Mouse (Mus musculus) kidney, postnatal 0 days (tissue): Measurements from ENCODE around the gene Cirbp. TPM values are rescaled to one million over a fixed set of nuclear protein-coding genes. Genes with fewer than 3 reads are reported as not detected.

Source experiments
- ATAC-seq: fragments of 200-750 bp; cut with Nextera tagmentation; replicated peaks from 2 replicates; pipeline ENCODE4 v1.8.0; 2017; ENCODE audit warnings: low read depth, moderate number of reproducible peaks, moderate TSS enrichment, moderate library complexity; ENCODE audit not compliant: low FRiP score
- DNase-seq: peaks from one replicate; pipeline ENCODE4 v3.0.0-alpha.2; 2016; ENCODE audit warnings: low spot score
- H3K27ac ChIP-seq: fragments of 300-500 bp; sonication (generic); 2 replicates; pipeline ENCODE4 v1.5.1; 2014; ENCODE audit warnings: mild to moderate bottlenecking
- H3K27me3 ChIP-seq: fragments of 300-500 bp; sonication (generic); 2 replicates; pipeline ENCODE4 v1.6.1; 2014; ENCODE audit warnings: low read length, mixed read lengths; ENCODE audit not compliant: insufficient read depth
- H3K36me3 ChIP-seq: fragments of 300-500 bp; sonication (generic); 2 replicates; pipeline ENCODE4 v1.6.1; 2014; ENCODE audit warnings: low read length, mixed read lengths; ENCODE audit not compliant: insufficient read depth
- H3K4me1 ChIP-seq: fragments of 300-500 bp; sonication (generic); replicated peaks from 2 replicates; pipeline ENCODE4 v1.6.1; 2014; ENCODE audit warnings: antibody characterized with exemption, low read length, mixed read lengths; ENCODE audit not compliant: insufficient read depth
- H3K4me2 ChIP-seq: fragments of 300-500 bp; sonication (generic); 2 replicates; pipeline ENCODE4 v1.6.1; 2014; ENCODE audit warnings: mild to moderate bottlenecking, low read length, moderate library complexity, mixed read lengths
- H3K4me3 ChIP-seq: fragments of 300-500 bp; sonication (generic); replicated peaks from 2 replicates; pipeline ENCODE4 v1.5.1; 2014; ENCODE audit warnings: low read depth, low read length
- H3K9ac ChIP-seq: fragments of 300-500 bp; sonication (generic); 2 replicates; pipeline ENCODE4 v1.6.1; 2014; ENCODE audit warnings: low read depth, low read length
- H3K9me3 ChIP-seq: fragments of 300-500 bp; sonication (generic); replicated peaks from 2 replicates; pipeline ENCODE4 v1.6.1; 2016; ENCODE audit warnings: low read length, inconsistent platforms, mixed read lengths
- CTCF ChIP-seq: IDR thresholded peaks from 2 replicates; pipeline ENCODE4 v1.5.1; 2016; ENCODE audit warnings: antibody characterized with exemption, low read depth, mild to moderate bottlenecking, moderate library complexity
- WGBS: fragments of 180-500 bp; shearing (Covaris S2); extraction: QIAGEN DNeasy Blood & Tissue Kit; methylation state at CpG from one replicate; pipeline ENCODE4 v1.1.7; 2014; 5-methylcytosine and 5-hydroxymethylcytosine counted together
- polyA plus RNA-seq: library from polyadenylated mRNA; unstranded; fragments of >200 nt; fragmentation: Nextera tagmentation; extraction: Ambion mirVana; gene quantifications from 2 replicates; pipeline ENCODE4 v1.2.1, GENCODE M21; 2015

Cirbp gene
- polyA plus RNA-seq, 1 experiment from 2014 or later, result 317 TPM

DNA sequence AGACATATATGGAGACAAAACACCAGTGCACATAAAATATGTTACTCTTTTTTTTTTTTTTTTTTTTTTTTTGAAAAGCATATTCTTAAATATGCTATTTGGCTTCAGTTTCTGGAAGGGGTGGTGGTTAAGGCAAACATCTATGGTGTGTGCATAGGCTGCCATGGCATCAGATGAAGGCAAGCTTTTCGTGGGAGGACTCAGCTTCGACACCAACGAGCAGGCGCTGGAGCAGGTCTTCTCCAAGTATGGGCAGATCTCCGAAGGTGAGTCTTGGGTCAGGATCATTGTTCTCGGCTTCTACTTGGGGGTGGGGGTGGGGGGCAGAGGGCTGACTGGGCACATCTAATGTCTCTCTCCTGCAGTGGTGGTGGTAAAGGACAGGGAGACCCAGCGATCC lies 3.9 kb downstream of the Cirbp start:
- H3K4me2 ChIP-seq, result peak overlapping the region; percentile 70; the same call in 1 of the 2 replicates
- no peak overlapping the region for H3K9ac ChIP-seq
- H3K4me1 ChIP-seq, result peaks cover 27% of the 10 kb centered on the region
- H3K36me3 ChIP-seq, result peaks cover 29% of the 10 kb centered on the region
- H3K27ac ChIP-seq, result no peak overlapping the region
- DNase-seq, result no peak
- ATAC-seq, result no peak
- H3K4me3 ChIP-seq, result no peak overlapping the region
- no peaks in the 10 kb centered on the region for H3K9me3 ChIP-seq
- WGBS, result 74% methylated on average over 7 of the region's 7 CpGs
- no peaks in the 10 kb centered on the region for H3K27me3 ChIP-seq
- no peak for TF ChIP-seq CTCF

DNA sequence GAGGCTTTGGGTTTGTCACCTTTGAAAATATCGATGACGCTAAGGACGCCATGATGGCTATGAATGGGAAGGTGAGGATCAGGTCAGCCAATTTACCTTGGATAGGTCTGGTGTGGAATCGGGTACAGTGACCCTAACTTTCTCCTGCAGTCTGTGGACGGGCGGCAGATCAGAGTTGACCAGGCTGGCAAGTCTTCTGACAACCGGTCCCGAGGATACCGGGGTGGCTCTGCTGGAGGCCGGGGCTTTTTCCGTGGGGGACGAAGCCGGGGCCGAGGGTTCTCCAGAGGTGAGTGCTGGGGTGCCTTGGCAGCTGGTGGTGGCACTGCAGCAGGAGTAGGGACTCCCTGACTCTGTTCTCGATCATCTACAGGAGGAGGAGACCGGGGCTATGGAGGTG lies 4.3 kb downstream of the Cirbp start:
- TF ChIP-seq CTCF, result no peak
- ATAC-seq (no peak), DNase-seq (no peak)
- H3K4me1 ChIP-seq, result peaks cover 24% of the 10 kb centered on the region
- H3K4me2 ChIP-seq, result no peak overlapping the region
- no peaks in the 10 kb centered on the region for H3K9me3 ChIP-seq
- 95% methylated on average over 16 of the region's 16 CpGs for WGBS
- peak overlapping the region; percentile 8; the same call in 1 of the 2 replicates for H3K9ac ChIP-seq
- H3K27ac ChIP-seq, result no peak overlapping the region
- H3K36me3 ChIP-seq, result peaks cover 29% of the 10 kb centered on the region
- no peaks in the 10 kb centered on the region for H3K27me3 ChIP-seq
- no peak overlapping the region for H3K4me3 ChIP-seq

DNA sequence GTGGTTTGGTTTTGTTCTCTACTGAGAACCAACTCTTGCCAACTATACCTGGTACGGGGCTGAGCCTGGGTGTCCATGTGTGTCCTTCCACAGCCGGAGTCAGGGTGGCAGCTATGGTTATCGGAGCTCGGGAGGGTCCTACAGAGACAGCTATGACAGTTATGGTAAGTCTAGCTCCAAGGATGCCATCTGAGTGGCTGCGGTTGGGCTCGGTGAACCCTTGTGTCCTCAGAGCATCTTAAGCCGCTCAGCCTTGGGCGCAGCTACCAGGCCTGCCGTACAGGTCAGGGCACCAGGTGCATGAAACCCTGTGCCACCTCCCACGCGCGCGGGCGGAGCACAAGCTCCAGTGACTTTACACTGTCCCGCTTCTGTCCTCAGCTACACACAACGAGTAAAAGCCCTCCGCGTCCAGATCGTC lies 4.8 kb downstream of the Cirbp start:
- no peak for DNase-seq
- peak overlapping the region; percentile 8; the same call in 1 of the 2 replicates for H3K9ac ChIP-seq
- no peak overlapping the region for H3K4me2 ChIP-seq
- H3K4me3 ChIP-seq, result no peak overlapping the region
- no peaks in the 10 kb centered on the region for H3K9me3 ChIP-seq
- no peaks in the 10 kb centered on the region for H3K27me3 ChIP-seq
- WGBS, result 71% methylated on average over 19 of the region's 19 CpGs
- no peak for ATAC-seq
- peaks cover 29% of the 10 kb centered on the region for H3K36me3 ChIP-seq
- H3K4me1 ChIP-seq, result peaks cover 24% of the 10 kb centered on the region
- TF ChIP-seq CTCF, result no peak
- no peak overlapping the region for H3K27ac ChIP-seq

DNA sequence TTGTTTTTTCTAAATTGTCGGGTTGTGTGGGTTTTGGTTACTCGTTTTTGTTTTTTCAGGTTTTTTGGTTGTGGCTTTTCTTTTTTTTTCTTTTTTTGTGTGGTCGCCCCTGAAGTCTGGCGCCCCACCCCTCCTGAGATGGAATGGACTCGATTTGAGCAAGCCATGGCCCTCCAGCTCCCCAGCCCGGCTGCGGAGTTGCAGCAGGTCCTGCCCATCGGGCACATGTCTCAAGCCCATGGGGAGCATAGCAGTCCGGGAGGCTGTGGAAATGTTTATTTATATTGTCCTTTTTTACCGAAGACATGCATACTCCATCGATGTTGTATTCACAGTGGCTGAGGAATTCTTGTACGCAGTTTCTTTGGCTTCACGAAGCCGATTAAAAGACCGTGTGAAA lies 5.5 kb downstream of the Cirbp start:
- WGBS, result 86% methylated on average over 15 of the region's 15 CpGs
- DNase-seq, result no peak
- no peaks in the 10 kb centered on the region for H3K27me3 ChIP-seq
- peaks cover 24% of the 10 kb centered on the region for H3K4me1 ChIP-seq
- no peaks in the 10 kb centered on the region for H3K9me3 ChIP-seq
- H3K4me2 ChIP-seq, result no peak overlapping the region
- H3K36me3 ChIP-seq, result peaks cover 29% of the 10 kb centered on the region
- no peak overlapping the region for H3K9ac ChIP-seq
- H3K27ac ChIP-seq, result no peak overlapping the region
- ATAC-seq, result no peak
- no peak for TF ChIP-seq CTCF
- no peak overlapping the region for H3K4me3 ChIP-seq

DNA sequence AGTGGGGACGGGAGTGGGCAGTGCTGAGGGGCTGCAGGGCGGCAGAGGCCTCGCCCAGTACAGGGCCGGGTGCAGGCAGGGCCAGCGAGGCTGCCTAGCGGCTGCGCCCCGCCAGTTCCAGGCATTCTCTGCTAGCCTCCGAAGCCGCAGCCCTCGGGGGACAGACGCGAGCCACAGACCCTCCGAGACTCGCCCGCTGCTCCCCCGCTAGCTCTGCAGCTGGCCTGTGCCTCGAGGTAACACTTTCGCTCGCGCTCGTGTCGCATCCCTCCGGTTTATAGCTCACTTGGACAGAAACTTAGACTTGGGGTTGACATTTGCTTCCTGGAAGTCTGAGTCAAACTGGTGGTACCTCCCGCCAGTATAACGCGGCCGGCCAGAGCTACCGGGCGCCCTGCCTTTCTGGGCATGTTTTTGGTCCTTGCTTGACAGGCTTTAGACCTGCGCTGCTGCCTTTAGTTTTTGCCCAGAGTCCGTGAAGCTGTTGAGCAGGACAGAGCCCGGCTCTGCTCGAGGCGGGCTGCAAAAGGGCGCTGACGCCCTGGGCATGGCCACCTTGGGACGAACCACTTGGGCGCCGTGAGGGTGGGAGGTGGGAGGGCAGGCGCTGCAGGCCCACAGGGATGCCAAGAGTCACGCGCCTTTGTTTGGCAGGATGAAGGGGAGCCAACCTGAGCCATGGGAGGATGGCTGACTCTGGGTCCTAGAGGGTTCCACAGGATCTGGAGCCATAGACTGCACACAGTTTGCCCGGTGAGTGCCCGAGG lies 6.2 kb downstream of the Cirbp start:
- H3K4me3 ChIP-seq, result no peak overlapping the region
- peaks cover 18% of the 10 kb centered on the region for H3K4me1 ChIP-seq
- H3K36me3 ChIP-seq, result peaks cover 29% of the 10 kb centered on the region
- peak overlapping the region; percentile 73; the same call in 1 of the 2 replicates for H3K4me2 ChIP-seq
- WGBS, result 77% methylated on average over 45 of the region's 45 CpGs
- ATAC-seq (no peak), DNase-seq (no peak)
- H3K9me3 ChIP-seq, result no peaks in the 10 kb centered on the region
- H3K27me3 ChIP-seq, result no peaks in the 10 kb centered on the region
- H3K9ac ChIP-seq, result 0 out of 2 replicates have a peak overlapping the region, but pooled peaks have one; percentile 5
- H3K27ac ChIP-seq, result peak overlapping the region; percentile 87
- TF ChIP-seq CTCF, result no peak

DNA sequence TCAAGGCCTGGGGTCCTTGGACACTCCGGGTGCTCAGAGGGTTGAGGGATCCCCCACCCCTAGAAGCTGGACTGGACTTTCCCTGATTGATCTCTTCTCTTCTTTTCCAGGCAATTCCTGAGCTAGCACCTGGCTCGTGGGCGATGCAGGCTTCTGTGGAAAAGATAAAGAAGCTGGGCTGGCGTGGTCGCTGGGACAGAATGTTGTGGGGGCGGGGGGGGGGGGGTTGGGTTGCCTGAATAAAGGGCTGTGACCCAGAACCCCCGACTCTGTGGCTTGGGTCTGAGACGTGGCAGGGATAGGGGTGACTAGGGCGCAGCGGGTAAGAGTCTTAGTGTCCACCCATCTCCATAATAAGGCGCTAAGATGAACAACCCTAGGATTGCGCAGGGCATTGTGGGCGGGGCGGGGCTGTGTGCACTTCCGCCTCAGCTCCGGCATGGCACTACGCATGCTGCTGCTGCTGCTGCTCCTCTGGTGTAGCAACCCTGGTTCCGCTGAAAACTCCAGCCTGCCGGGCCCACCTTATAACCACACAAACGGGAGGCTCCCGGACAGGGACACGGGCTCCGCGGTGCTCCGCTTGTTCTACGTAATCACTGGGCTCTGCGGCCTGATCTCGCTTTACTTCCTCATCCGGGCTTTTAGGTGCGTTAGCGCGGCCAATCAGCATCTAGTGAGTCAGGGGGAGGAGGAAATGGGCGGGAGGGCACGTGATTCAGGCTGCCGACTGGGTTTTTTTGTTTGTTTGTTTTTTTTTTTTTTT lies 6.9 kb downstream of the Cirbp start, which contains the start of gene 1600002K03Rik:
1600002K03Rik (plus strand) TSS at position 418 of the 766 bp plus-strand sequence.
- Histone ChIP-seq H3K36me3 (peaks cover 29% of the 10 kb centered on the region), H3K9ac (peak within 1 kb of the TSS; percentile 57; the same call in 1 of the 2 replicates), H3K9me3 (no peaks in the 10 kb centered on the region), H3K27me3 (no peaks in the 10 kb centered on the region), H3K4me3 (peak within 1 kb of the TSS; percentile 46), H3K27ac (peak within 1 kb of the TSS; percentile 87), H3K4me2 (peak within 1 kb of the TSS; percentile 73), H3K4me1 (peaks cover 16% of the 10 kb centered on the region)
- 8% methylated on average over 35 of the region's 35 CpGs for WGBS
- peak; percentile 94 for DNase-seq
- peak; percentile 36 for ATAC-seq
- TF ChIP-seq CTCF, result no peak
